Mouse (Mus musculus) embryonic fibroblast, embryonic 13.5 days (primary cell): ENCODE data around the gene Psmd3.

ENCODE experiments used
- CTCF ChIP-seq: IDR thresholded peaks from 2 replicates; pipeline ENCODE4 v1.5.1; 2011; ENCODE audit warnings: mild to moderate bottlenecking, control low read depth, low read length, moderate library complexity, borderline replicate concordance; ENCODE audit not compliant: insufficient read depth
- POLR2A ChIP-seq: IDR thresholded peaks from 2 replicates; pipeline ENCODE4 v1.6.1; 2011; ENCODE audit warnings: low read depth, mild to moderate bottlenecking, control low read depth, low read length, moderate library complexity

GRCm38 (mm10) chr11:98723098-98723497 is 40.7 kb downstream of the Psmd3 start:
- TF ChIP-seq CTCF (no peak), POLR2A (no peak)
